In the genomic region with DNA sequence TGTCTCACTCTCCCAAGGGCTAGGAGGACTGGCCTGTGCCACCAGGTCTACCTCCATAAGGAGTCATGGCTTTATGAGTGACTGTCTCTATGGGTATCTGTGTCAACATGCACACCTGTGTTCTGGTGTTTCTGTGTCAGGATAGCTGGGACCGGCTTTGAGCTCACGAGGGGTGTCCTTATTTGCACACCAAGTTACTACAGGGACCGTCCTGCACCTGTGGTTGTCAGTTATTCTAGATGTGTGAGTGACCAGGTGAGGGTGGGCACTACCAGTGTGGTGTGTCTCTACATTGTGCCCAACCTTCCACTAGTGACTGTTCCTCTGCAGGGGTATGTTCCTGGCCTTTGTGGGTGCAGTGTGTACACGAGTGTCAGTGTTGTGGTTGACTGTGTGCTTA, we compare ENCODE assay signal across 7 mouse cellular contexts. TPM values are rescaled to one million over a fixed set of nuclear protein-coding genes. Genes with fewer than 3 reads are reported as not detected.
A peak's percentile ranks its signal among the peaks of the same experiment; 100 is the strongest.
DNase-seq lines count a peak whose midpoint lies in the region; ATAC-seq lines count a peak whose summit lies in the region.

No protein-coding gene starts in this region.

- intact Hi-C loops in gastrocnemius, postnatal 14 days (cut with DNase I; ENCODE audit: low total_unique reads): loop anchor here (5.0 to 10.0 kb wide), 3 partner anchors 39 to 172 kb away; no protein-coding TSS in a partner anchor

- H3K9ac ChIP-seq in lung, embryonic 16.5 days (ENCODE audit: low read length): peak overlapping the region; percentile 96
- H3K9ac ChIP-seq in forebrain, embryonic 12.5 days: peak overlapping the region; percentile 99
- H3K9ac ChIP-seq in limb, embryonic 11.5 days (ENCODE audit: low read length): peak overlapping the region; percentile 99
- peak overlapping the region; percentile 92 for H3K9ac ChIP-seq in neural tube, embryonic 15.5 days (replicated peaks)

- no peaks in the 10 kb centered on the region for H3K36me3 ChIP-seq in lung, embryonic 16.5 days (ENCODE audit: control insufficient read depth, insufficient read depth, low read length)
- peaks cover 11% of the 10 kb centered on the region for H3K36me3 ChIP-seq in forebrain, embryonic 12.5 days (replicated peaks)
- H3K36me3 ChIP-seq in limb, embryonic 11.5 days (ENCODE audit: control insufficient read depth, insufficient read depth, low read length): peaks cover 4% of the 10 kb centered on the region
- H3K36me3 ChIP-seq in neural tube, embryonic 15.5 days: peaks cover 6% of the 10 kb centered on the region; the same call in 1 of the 2 replicates

- ATAC-seq in lung, embryonic 16.5 days (ENCODE audit: low read depth): no peak
- ATAC-seq in forebrain, embryonic 12.5 days (ENCODE audit: low FRiP score): 0 out of 2 replicates have a peak, but pooled peaks have one; percentile 12
- no peak for ATAC-seq in limb, embryonic 11.5 days (ENCODE audit: insufficient number of reproducible peaks, low FRiP score, low TSS enrichment, low read depth)
- ATAC-seq in neural tube, embryonic 15.5 days (ENCODE audit: low FRiP score): peak; percentile 6; the same call in 1 of the 2 replicates

- DNase-seq in lung, postnatal 4 days: no peak
- DNase-seq in limb, embryonic 11.5 days (ENCODE audit: low spot score): no peak
- DNase-seq in frontal cortex, postnatal 10 days (ENCODE audit: low spot score in 2 of 2): no peak
- DNase-seq in gastrocnemius, postnatal 14 days: no peak

- peak overlapping the region; percentile 84 for H3K4me3 ChIP-seq in lung, embryonic 16.5 days (ENCODE audit: low read length)
- peak overlapping the region; percentile 83 for H3K4me3 ChIP-seq in forebrain, embryonic 12.5 days (replicated peaks)
- H3K4me3 ChIP-seq in limb, embryonic 11.5 days (ENCODE audit: low read depth, low read length): peak overlapping the region; percentile 83
- peak overlapping the region; percentile 74 for H3K4me3 ChIP-seq in neural tube, embryonic 15.5 days (replicated peaks)

- H3K27ac ChIP-seq in lung, embryonic 16.5 days (ENCODE audit: low read length): peak overlapping the region; percentile 88
- H3K27ac ChIP-seq in forebrain, embryonic 12.5 days: peak overlapping the region; percentile 93
- peak overlapping the region; percentile 93 for H3K27ac ChIP-seq in limb, embryonic 11.5 days (replicated peaks; ENCODE audit: low read depth, low read length)
- H3K27ac ChIP-seq in neural tube, embryonic 15.5 days (replicated peaks): peak overlapping the region; percentile 95

- WGBS in lung, embryonic 16.5 days: 31% methylated on average over 4 of the region's 4 CpGs
- 58% methylated on average over 4 of the region's 4 CpGs for WGBS in forebrain, embryonic 12.5 days
- 54% methylated on average over 4 of the region's 4 CpGs for WGBS in limb, embryonic 11.5 days
- 44% methylated on average over 4 of the region's 4 CpGs for WGBS in neural tube, embryonic 15.5 days

- no peaks in the 10 kb centered on the region for H3K27me3 ChIP-seq in lung, embryonic 16.5 days (ENCODE audit: control insufficient read depth, insufficient read depth, low read depth, low read length)
- peaks cover 11% of the 10 kb centered on the region; the same call in 1 of the 2 replicates for H3K27me3 ChIP-seq in forebrain, embryonic 12.5 days
- no peaks in the 10 kb centered on the region for H3K27me3 ChIP-seq in limb, embryonic 11.5 days (ENCODE audit: control insufficient read depth, insufficient read depth, low read length)
- peaks cover 5% of the 10 kb centered on the region; the same call in 1 of the 2 replicates for H3K27me3 ChIP-seq in neural tube, embryonic 15.5 days (replicated peaks)

- H3K9me3 ChIP-seq in lung, embryonic 16.5 days (ENCODE audit: control insufficient read depth, low read length): peaks cover 2% of the 10 kb centered on the region; the same call in 1 of the 2 replicates
- no peaks in the 10 kb centered on the region for H3K9me3 ChIP-seq in forebrain, embryonic 12.5 days
- no peaks in the 10 kb centered on the region for H3K9me3 ChIP-seq in limb, embryonic 11.5 days (ENCODE audit: control insufficient read depth, low read length)
- no peaks in the 10 kb centered on the region for H3K9me3 ChIP-seq in neural tube, embryonic 15.5 days (replicated peaks)

- H3K4me2 ChIP-seq in lung, embryonic 16.5 days (ENCODE audit: low read depth, low read length): peak overlapping the region; percentile 90
- peak overlapping the region; percentile 85 for H3K4me2 ChIP-seq in forebrain, embryonic 12.5 days
- H3K4me2 ChIP-seq in limb, embryonic 11.5 days (ENCODE audit: low read depth, severe bottlenecking): peak overlapping the region; percentile 59
- H3K4me2 ChIP-seq in neural tube, embryonic 15.5 days: peak overlapping the region; percentile 83

- peaks cover 35% of the 10 kb centered on the region for H3K4me1 ChIP-seq in lung, embryonic 16.5 days (replicated peaks; ENCODE audit: control insufficient read depth, insufficient read depth, low read length)
- H3K4me1 ChIP-seq in forebrain, embryonic 12.5 days: peaks cover 64% of the 10 kb centered on the region
- H3K4me1 ChIP-seq in limb, embryonic 11.5 days (ENCODE audit: control insufficient read depth, insufficient read depth, low read length): peaks cover 42% of the 10 kb centered on the region
- H3K4me1 ChIP-seq in neural tube, embryonic 15.5 days: peaks cover 69% of the 10 kb centered on the region

RNA-seq across cellular contexts. Expression of a gene that starts 2.2 kb away (rescaled TPM):
- polyA plus RNA-seq in lung, embryonic 16.5 days (2015; fragmentation: Nextera tagmentation; extraction: Ambion mirVana): 1.2 and 3.5 TPM in 2 replicates
- 5.9 and 6.0 TPM in 2 replicates for polyA plus RNA-seq in forebrain, embryonic 12.5 days (2016; fragmentation: Nextera tagmentation; extraction: Ambion mirVana)
- 4.3 and 4.9 TPM in 2 replicates for polyA plus RNA-seq in limb, embryonic 11.5 days (2014; fragmentation: Nextera tagmentation; extraction: Ambion mirVana)
- polyA plus RNA-seq in neural tube, embryonic 15.5 days (2015; fragmentation: Nextera tagmentation; extraction: Ambion mirVana): 7.4 and 11.9 TPM in 2 replicates
- under 1 TPM in 1 of 2 experiments, not detected in 1; 0.43 TPM for total RNA-seq in gastrocnemius, postnatal 14 days (2021)

RNA-seq across cellular contexts. Expression of a gene that starts 35.0 kb away (rescaled TPM):
- 1.5 and 2.0 TPM in 2 replicates for polyA plus RNA-seq in lung, embryonic 16.5 days (2015; fragmentation: Nextera tagmentation; extraction: Ambion mirVana)
- polyA plus RNA-seq in forebrain, embryonic 12.5 days (2016; fragmentation: Nextera tagmentation; extraction: Ambion mirVana): 2.1 and 2.3 TPM in 2 replicates
- polyA plus RNA-seq in limb, embryonic 11.5 days (2014; fragmentation: Nextera tagmentation; extraction: Ambion mirVana): 0.61 and 0.89 TPM in 2 replicates
- 2.0 and 2.6 TPM in 2 replicates for polyA plus RNA-seq in neural tube, embryonic 15.5 days (2015; fragmentation: Nextera tagmentation; extraction: Ambion mirVana)
- under 1 TPM; 0.27 to 0.62 TPM for total RNA-seq in gastrocnemius, postnatal 14 days (2021)

RNA-seq across cellular contexts. Expression of a gene that starts 35.1 kb away (rescaled TPM):
- polyA plus RNA-seq in lung, embryonic 16.5 days (2015; fragmentation: Nextera tagmentation; extraction: Ambion mirVana): 24.2 and 25.9 TPM in 2 replicates
- 17.7 and 20.4 TPM in 2 replicates for polyA plus RNA-seq in forebrain, embryonic 12.5 days (2016; fragmentation: Nextera tagmentation; extraction: Ambion mirVana)
- 15.2 and 15.7 TPM in 2 replicates for polyA plus RNA-seq in limb, embryonic 11.5 days (2014; fragmentation: Nextera tagmentation; extraction: Ambion mirVana)
- polyA plus RNA-seq in neural tube, embryonic 15.5 days (2015; fragmentation: Nextera tagmentation; extraction: Ambion mirVana): 41.3 and 43.7 TPM in 2 replicates
- total RNA-seq in gastrocnemius, postnatal 14 days (2021): 10 to 100 TPM; 12.1 to 12.6 TPM

RNA-seq across cellular contexts. Expression of a gene that starts 54.0 kb away (rescaled TPM):
- 14.4 and 14.6 TPM in 2 replicates for polyA plus RNA-seq in lung, embryonic 16.5 days (2015; fragmentation: Nextera tagmentation; extraction: Ambion mirVana)
- polyA plus RNA-seq in forebrain, embryonic 12.5 days (2016; fragmentation: Nextera tagmentation; extraction: Ambion mirVana): 47.7 and 53.4 TPM in 2 replicates
- polyA plus RNA-seq in limb, embryonic 11.5 days (2014; fragmentation: Nextera tagmentation; extraction: Ambion mirVana): 23.9 and 24.5 TPM in 2 replicates
- 14.8 and 16.0 TPM in 2 replicates for polyA plus RNA-seq in neural tube, embryonic 15.5 days (2015; fragmentation: Nextera tagmentation; extraction: Ambion mirVana)
- 1 to 10 TPM; 5.8 to 6.8 TPM for total RNA-seq in gastrocnemius, postnatal 14 days (2021)

RNA-seq across cellular contexts. Expression of a gene that starts 57.0 kb away (rescaled TPM):
- polyA plus RNA-seq in lung, embryonic 16.5 days (2015; fragmentation: Nextera tagmentation; extraction: Ambion mirVana): 0.34 and 0.41 TPM in 2 replicates
- 0.32 and 0.36 TPM in 2 replicates for polyA plus RNA-seq in forebrain, embryonic 12.5 days (2016; fragmentation: Nextera tagmentation; extraction: Ambion mirVana)
- polyA plus RNA-seq in limb, embryonic 11.5 days (2014; fragmentation: Nextera tagmentation; extraction: Ambion mirVana): 0.10 and 0.17 TPM in 2 replicates
- polyA plus RNA-seq in neural tube, embryonic 15.5 days (2015; fragmentation: Nextera tagmentation; extraction: Ambion mirVana): 0.47 and 0.49 TPM in 2 replicates
- under 1 TPM in 1 of 2 experiments, not detected in 1; 0.10 TPM for total RNA-seq in gastrocnemius, postnatal 14 days (2021)

Comparison
In these comparisons a context has a peak if more than half of its experiments do, and no peak if none do; other contexts are left out.
1. ATAC-seq: peak in forebrain, embryonic 12.5 days (single experiment) and neural tube, embryonic 15.5 days (single experiment); none in lung, embryonic 16.5 days (single experiment) and limb, embryonic 11.5 days (single experiment).
2. Peak in every context shown above with its lines, with median percentiles within 50 percentile points of each other: H3K27ac ChIP-seq, H3K4me2 ChIP-seq, H3K4me3 ChIP-seq and H3K9ac ChIP-seq.